Comparison of ENCODE assay signal across 18 mouse cellular contexts in the genomic region with DNA sequence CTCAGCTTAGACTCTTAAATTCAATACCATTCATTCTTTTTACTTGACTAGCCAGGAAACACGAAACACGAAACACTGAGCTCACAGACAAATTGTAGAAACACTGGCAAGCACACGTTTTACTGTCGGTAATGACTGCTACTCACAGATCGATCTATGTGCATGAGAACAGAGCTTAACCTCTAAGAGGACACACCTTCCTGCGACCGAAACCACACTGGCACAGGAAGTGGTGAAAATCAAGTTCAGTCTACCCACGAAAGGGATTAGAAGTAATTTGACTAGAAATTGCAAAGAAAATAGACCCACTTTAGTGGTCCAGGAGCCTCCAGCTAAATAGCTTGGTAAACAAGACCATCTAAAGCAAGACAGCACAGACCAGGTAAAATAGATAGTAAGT. TPM values are rescaled to one million over a fixed set of nuclear protein-coding genes. Genes with fewer than 3 reads are reported as not detected.
A peak's percentile ranks its signal among the peaks of the same experiment; 100 is the strongest.
DNase-seq lines count a peak whose midpoint lies in the region; ATAC-seq and TF ChIP-seq lines count a peak whose summit lies in the region.
"Had no signal": no experiment of that assay in that cellular context is flagged by ENCODE, and none has a peak within 500 bp of the region (broad histone marks: within the 10 kb centered on the region; RNA-seq: fewer than 3 reads in every experiment).

No protein-coding gene starts in this region.

- H3K4me2 ChIP-seq in myocyte (ENCODE audit: low read depth), result peak overlapping the region; percentile 46
- H3K4me2 ChIP-seq in stomach, postnatal 0 days (replicated peaks; ENCODE audit: low read depth), result no peak overlapping the region
- H3K4me2 ChIP-seq: heart, embryonic 15.5 days; liver, embryonic 11.5 days; lung, embryonic 14.5 days; neural tube, embryonic 15.5 days had no signal

- TF ChIP-seq EP300 in stomach, postnatal 0 days (optimal IDR thresholded peaks at IDR 0.05), result no peak

- H3K36me3 ChIP-seq in myocyte (ENCODE audit: control insufficient read depth, insufficient read depth), result no peaks in the 10 kb centered on the region
- no peaks in the 10 kb centered on the region for H3K36me3 ChIP-seq in stomach, postnatal 0 days (ENCODE audit: control insufficient read depth, insufficient read depth, low read length)
- H3K36me3 ChIP-seq: heart, embryonic 15.5 days; neural tube, embryonic 15.5 days had no signal

- no peaks in the 10 kb centered on the region for H3K4me1 ChIP-seq in lung, adult 2 months (ENCODE audit: control insufficient read depth, insufficient read depth, low read length)
- H3K4me1 ChIP-seq in stomach, postnatal 0 days (replicated peaks; ENCODE audit: control insufficient read depth, insufficient read depth), result 0 out of 2 replicates have a peak, but pooled peaks cover 6% of the 10 kb centered on the region

- no peak for TF ChIP-seq CTCF in lung, adult 2 months (IDR thresholded peaks at IDR 0.05; ENCODE audit: insufficient read depth, low read length)
- TF ChIP-seq CTCF in stomach, postnatal 0 days (IDR thresholded peaks at IDR 0.05; ENCODE audit: low read depth), result no peak

- H3K9ac ChIP-seq in stomach, postnatal 0 days (ENCODE audit: low read length), result no peak overlapping the region
- H3K9ac ChIP-seq: heart, embryonic 15.5 days; lung, embryonic 14.5 days; neural tube, embryonic 15.5 days had no signal

- no peak for TF ChIP-seq POLR2A in lung, adult 2 months (IDR thresholded peaks at IDR 0.05; ENCODE audit: borderline replicate concordance, extremely low read depth, low read depth, low read length)
- TF ChIP-seq POLR2A in myocyte (IDR thresholded peaks at IDR 0.05; ENCODE audit: insufficient read length, low read depth), result no peak

- no peak overlapping the region for H3K27ac ChIP-seq in stomach, postnatal 0 days (replicated peaks)
- H3K27ac ChIP-seq: forebrain, embryonic 10.5 days; heart, adult 2 months; heart, embryonic 15.5 days; neural tube, embryonic 15.5 days had no signal

- DNase-seq in lung, postnatal 25 days (ENCODE audit: low spot score), result peak; percentile 21
- DNase-seq in lung, adult 2 months, result no peak
- DNase-seq in thymus, postnatal 25 days, result peak; percentile 24
- DNase-seq in thymus, adult 18-20 months, result no peak
- no peak for DNase-seq in stomach, postnatal 0 days (ENCODE audit: low spot score)
- no peak for DNase-seq in testis, postnatal 10 days (ENCODE audit: low spot score)
- DNase-seq: cerebellum, adult 9-10 months; gastrocnemius, postnatal 14 days; heart, adult 2 months; left cerebral cortex, postnatal 4 days; lung, embryonic 14.5 days had no signal

- H3K27me3 ChIP-seq in myocyte (ENCODE audit: control insufficient read depth, insufficient read depth, insufficient read length), result no peaks in the 10 kb centered on the region
- H3K27me3 ChIP-seq in stomach, postnatal 0 days (ENCODE audit: control insufficient read depth, insufficient read depth, low read length), result no peaks in the 10 kb centered on the region
- H3K27me3 ChIP-seq: heart, embryonic 15.5 days; neural tube, embryonic 15.5 days had no signal

- no peak for ATAC-seq in stomach, postnatal 0 days (ENCODE audit: low FRiP score, low TSS enrichment)
- ATAC-seq in inflammation-experienced regulatory T-cells, adult 6 months, result no peak
- ATAC-seq: intestine, embryonic 16.5 days had no signal

- H3ac ChIP-seq in myocyte (ENCODE audit: control insufficient read depth, insufficient read length), result no peak overlapping the region

- H3K79me2 ChIP-seq in myocyte (ENCODE audit: control insufficient read depth, insufficient read depth), result peaks cover 5% of the 10 kb centered on the region

- H3K9me3 ChIP-seq in stomach, postnatal 0 days (ENCODE audit: control insufficient read depth, low read length), result no peaks in the 10 kb centered on the region
- H3K9me3 ChIP-seq: forebrain, embryonic 10.5 days; heart, embryonic 15.5 days; neural tube, embryonic 15.5 days had no signal

- WGBS in lung, adult 2 months, result 57% methylated on average over 8 of the region's 8 CpGs
- WGBS in stomach, postnatal 0 days, result 59% methylated on average over 8 of the region's 8 CpGs

- no peak overlapping the region for H3K4me3 ChIP-seq in lung, adult 2 months (replicated peaks; ENCODE audit: extremely low read depth, low read depth, low read length)
- no peak overlapping the region for H3K4me3 ChIP-seq in myocyte
- no peak overlapping the region for H3K4me3 ChIP-seq in stomach, postnatal 0 days (ENCODE audit: low read depth, low read length)
- H3K4me3 ChIP-seq: forebrain, embryonic 10.5 days; heart, adult 2 months; heart, embryonic 15.5 days; neural tube, embryonic 15.5 days had no signal

TF ChIP-seq in myocyte, 11 proteins besides CTCF, POLR2A, EP300 and RAD21:
- TF ChIP-seq TCF12 (IDR thresholded peaks at IDR 0.05; ENCODE audit: insufficient read depth, poor library complexity, severe bottlenecking), result no peak
- TF ChIP-seq POLR2AphosphoS2 (IDR thresholded peaks at IDR 0.05; ENCODE audit: insufficient read length, low read depth), result no peak
- TF ChIP-seq MAX (IDR thresholded peaks at IDR 0.05; ENCODE audit: low read depth), result no peak
- TF ChIP-seq TCF3 (IDR thresholded peaks at IDR 0.05; ENCODE audit: insufficient read length, low read depth), result no peak
- no peak for TF ChIP-seq MYOG (IDR thresholded peaks at IDR 0.05; ENCODE audit: control insufficient read depth in 1 of 3, insufficient read depth in 1 of 3, insufficient read length in 2 of 3, low read depth in 2 of 3)
- TF ChIP-seq MYOD1 (IDR thresholded peaks at IDR 0.05; ENCODE audit: control insufficient read depth in 1 of 3, insufficient read length in 2 of 3, low read depth in 2 of 3), result no peak
- no peak for TF ChIP-seq USF1 (IDR thresholded peaks at IDR 0.05; ENCODE audit: low read depth)
- TF ChIP-seq E2F4 (IDR thresholded peaks at IDR 0.05; ENCODE audit: insufficient read depth), result no peak
- TF ChIP-seq SRF (IDR thresholded peaks at IDR 0.05; ENCODE audit: control insufficient read depth, insufficient read length, low read depth), result no peak
- TF ChIP-seq CEBPB (IDR thresholded peaks at IDR 0.05; ENCODE audit: insufficient read depth, poor library complexity, severe bottlenecking), result no peak
- TF ChIP-seq REST (IDR thresholded peaks at IDR 0.05; ENCODE audit: insufficient read depth, insufficient read length), result no peak

RNA-seq across cellular contexts. Expression of gene Efna5, which starts 23.8 kb away (rescaled TPM):
- 1.5 and 2.3 TPM in 2 replicates for polyA plus RNA-seq in lung, adult 2 months (2012; rRNA removed)
- polyA plus RNA-seq in myocyte (2012; fragmentation: generic; extraction: Trizol), result 2.8 TPM
- 23.3 and 23.9 TPM in 2 replicates for polyA plus RNA-seq in stomach, postnatal 0 days (2015; fragmentation: Nextera tagmentation; extraction: Ambion mirVana)
- polyA plus RNA-seq in inflammation-experienced regulatory T-cells, adult 6 months (2017; shearing (Covaris generic)), result under 1 TPM in 2 of 3 experiments, not detected in 1; 0.13 TPM

Comparison
In these comparisons a context has a peak if more than half of its experiments do, and no peak if none do; other contexts are left out.
1. DNase-seq: peak in lung, postnatal 25 days (single experiment) and thymus, postnatal 25 days (single experiment); none in lung, adult 2 months (single experiment), thymus, adult 18-20 months (0 of 2), stomach, postnatal 0 days (single experiment) and testis, postnatal 10 days (single experiment).